Mouse (Mus musculus): ENCODE results near the gene Cyp24a1.

The Cyp24a1 gene

GRCm38 (mm10) chr2:170438782-170439181 lies 58.2 kb downstream of the Cyp24a1 start:
- DNase-seq (ENCODE audit: low spot score in 2 of 2) = no peak

GRCm38 (mm10) chr2:170436204-170436603 lies 60.7 kb downstream of the Cyp24a1 start:
- DNase-seq (ENCODE audit: low spot score in 2 of 2) = no peak

All from frontal cortex, postnatal 25 days (tissue).